Mouse (Mus musculus) kidney, adult 2 months (tissue): ENCODE measurements around the gene Slc16a6.
A peak's percentile ranks its signal among the peaks of the same experiment; 100 is the strongest.

Source experiments
- CTCF ChIP-seq: fragments of 200-500 bp; conservative IDR thresholded peaks from 2 replicates; pipeline ENCODE4 v1.5.1; 2011; ENCODE audit warnings: low read depth, mild to moderate bottlenecking, control low read depth, low read length, moderate library complexity, mixed read lengths; ENCODE audit not compliant: insufficient read depth, insufficient read length
- POLR2A ChIP-seq: fragments of 200-500 bp; IDR thresholded peaks from one replicate; pipeline ENCODE4 v1.6.1; 2011; ENCODE audit warnings: low read depth, low read length, control low read depth

DNA sequence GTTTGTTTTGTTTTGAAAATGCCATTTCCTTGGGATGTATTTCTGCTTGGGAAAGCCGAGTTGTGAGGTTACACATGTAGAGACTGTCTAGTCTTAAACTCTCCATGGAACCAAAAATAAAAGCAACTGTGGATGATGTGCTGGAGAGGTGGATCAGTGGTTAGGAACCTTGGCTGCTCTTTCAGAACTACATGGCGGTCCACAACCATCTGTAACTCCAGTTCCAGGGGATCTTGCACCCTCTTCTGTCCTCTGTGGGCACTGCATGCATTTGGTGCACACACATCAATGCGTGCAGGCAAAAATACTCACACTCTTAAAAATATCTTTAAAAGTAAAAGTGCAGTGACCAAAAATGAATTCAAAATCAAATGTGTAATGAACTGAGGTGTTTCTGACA lies 32.3 kb downstream of the Slc16a6 start:
- TF ChIP-seq CTCF (peak; percentile 85), POLR2A (no peak)
